Mouse (Mus musculus) CD4-positive, CD25-positive, alpha-beta regulatory T cell, adult 2 months (primary cell): ENCODE results near the gene Scd4.
A peak's percentile ranks its signal among the peaks of the same experiment; 100 is the strongest.
"Not testable (repeated sequence)": the region's sequence is repeated elsewhere in the genome, so short reads cannot be mapped to it uniquely, and the experiment has no call there.

ENCODE experiments used
- DNase-seq: peaks from one replicate; pipeline ENCODE4 v3.0.0-alpha.2; 2012; ENCODE audit warnings: low read depth, low spot score

The Scd4 gene

GRCm38 (mm10) chr19:44316752-44317315 is 16.1 kb upstream of the Scd4 start:
- no peak for DNase-seq

GRCm38 (mm10) chr19:44317391-44317790 is 15.5 kb upstream of the Scd4 start:
- DNase-seq: peak; percentile 42

- DNase-seq: no peak
These were observed 14.3 kb upstream of the Scd4 start for GRCm38 (mm10) chr19:44318545-44318944.

GRCm38 (mm10) chr19:44320316-44320715 is 12.6 kb upstream of the Scd4 start:
- DNase-seq: no peak

- DNase-seq: no peak
These were observed 11.7 kb upstream of the Scd4 start for GRCm38 (mm10) chr19:44321201-44321600.

GRCm38 (mm10) chr19:44321631-44322030 is 11.3 kb upstream of the Scd4 start:
- no peak for DNase-seq

GRCm38 (mm10) chr19:44329566-44329965 is 3.3 kb upstream of the Scd4 start:
- no peak for DNase-seq

GRCm38 (mm10) chr19:44331128-44331527 is 1.8 kb upstream of the Scd4 start:
- DNase-seq: not testable (repeated sequence)

GRCm38 (mm10) chr19:44331911-44332310 is 981 bp upstream of the Scd4 start:
- no peak for DNase-seq

GRCm38 (mm10) chr19:44332326-44332725 is 566 bp upstream of the Scd4 start:
- no peak for DNase-seq

GRCm38 (mm10) chr19:44333991-44334390 is 1.1 kb downstream of the Scd4 start:
- no peak for DNase-seq

GRCm38 (mm10) chr19:44335876-44336662 is 3.2 kb downstream of the Scd4 start:
- no peak for DNase-seq

GRCm38 (mm10) chr19:44349689-44350088 is 16.8 kb downstream of the Scd4 start:
- no peak for DNase-seq

GRCm38 (mm10) chr19:44351756-44352155 is 18.9 kb downstream of the Scd4 start:
- DNase-seq: no peak

GRCm38 (mm10) chr19:44358700-44359099 is 25.8 kb downstream of the Scd4 start:
- no peak for DNase-seq

- peak; percentile 77 for DNase-seq
These were observed 30.6 kb downstream of the Scd4 start for GRCm38 (mm10) chr19:44363529-44363928.

GRCm38 (mm10) chr19:44364029-44364428 is 31.1 kb downstream of the Scd4 start:
- no peak for DNase-seq

- DNase-seq: no peak
These were observed 32.8 kb downstream of the Scd4 start for GRCm38 (mm10) chr19:44365733-44366132.

GRCm38 (mm10) chr19:44367076-44367475 is 34.2 kb downstream of the Scd4 start:
- not testable (repeated sequence) for DNase-seq

GRCm38 (mm10) chr19:44369371-44369770 is 36.5 kb downstream of the Scd4 start:
- no peak for DNase-seq

GRCm38 (mm10) chr19:44370231-44370630 is 37.3 kb downstream of the Scd4 start:
- DNase-seq: no peak

GRCm38 (mm10) chr19:44372969-44373368 is 40.1 kb downstream of the Scd4 start:
- peak; percentile 91 for DNase-seq

GRCm38 (mm10) chr19:44376511-44376951 is 43.6 kb downstream of the Scd4 start:
- DNase-seq: no peak
